Mouse (Mus musculus) regulatory T cell (primary cell): ENCODE measurements around the gene Arnt2.

Experiments used
- in situ Hi-C: fragments of 300-600 bp; cut with MboI, MseI; formaldehyde crosslinking; loops from one replicate; pipeline ENCODE4 v1.15.1; 2025; ENCODE audit warnings: high pct_unique_total_duplicates

Arnt2 gene

GRCm38 (mm10) chr7:84349976-84350375 lies 60.0 kb downstream of the Arnt2 start:
- in situ Hi-C loops: loop anchor here (5.0 kb wide), 1 partner anchor 438 kb away; no protein-coding TSS in a partner anchor

GRCm38 (mm10) chr7:84348145-84348911 lies 61.6 kb downstream of the Arnt2 start:
- in situ Hi-C loops: loop anchor here (5.0 kb wide), 1 partner anchor 436 kb away; no protein-coding TSS in a partner anchor

- in situ Hi-C loops: no loop called here
Observed at GRCm38 (mm10) chr7:84343160-84343559, 66.8 kb downstream of the Arnt2 start.

- in situ Hi-C loops: no loop called here
Observed at GRCm38 (mm10) chr7:84341001-84341400, 69.0 kb downstream of the Arnt2 start.

- in situ Hi-C loops: no loop called here
Observed at GRCm38 (mm10) chr7:84339186-84339585, 70.8 kb downstream of the Arnt2 start.

- in situ Hi-C loops: no loop called here
Observed at GRCm38 (mm10) chr7:84337768-84338167, 72.2 kb downstream of the Arnt2 start.

- in situ Hi-C loops: no loop called here
Observed at GRCm38 (mm10) chr7:84336907-84337306, 73.1 kb downstream of the Arnt2 start.

- in situ Hi-C loops: no loop called here
Observed at GRCm38 (mm10) chr7:84336580-84336886, 73.4 kb downstream of the Arnt2 start.

GRCm38 (mm10) chr7:84335766-84336579 lies 74.0 kb downstream of the Arnt2 start:
- in situ Hi-C loops: no loop called here

- in situ Hi-C loops: no loop called here
Observed at GRCm38 (mm10) chr7:84333996-84334395, 76.0 kb downstream of the Arnt2 start.

- in situ Hi-C loops: no loop called here
Observed at GRCm38 (mm10) chr7:84332295-84333168, 77.4 kb downstream of the Arnt2 start.

- in situ Hi-C loops: no loop called here
Observed at GRCm38 (mm10) chr7:84329174-84329583, 80.8 kb downstream of the Arnt2 start.

- in situ Hi-C loops: no loop called here
Observed at GRCm38 (mm10) chr7:84328770-84329169, 81.2 kb downstream of the Arnt2 start.

GRCm38 (mm10) chr7:84325570-84326328 lies 84.2 kb downstream of the Arnt2 start:
- in situ Hi-C loops: no loop called here

- in situ Hi-C loops: no loop called here
Observed at GRCm38 (mm10) chr7:84321542-84321941, 88.4 kb downstream of the Arnt2 start.

GRCm38 (mm10) chr7:84315353-84316003 lies 94.5 kb downstream of the Arnt2 start:
- in situ Hi-C loops: no loop called here

GRCm38 (mm10) chr7:84314742-84315141 lies 95.2 kb downstream of the Arnt2 start:
- in situ Hi-C loops: no loop called here

GRCm38 (mm10) chr7:84311624-84312023 lies 98.4 kb downstream of the Arnt2 start:
- in situ Hi-C loops: no loop called here

GRCm38 (mm10) chr7:84310909-84311311 lies 99.1 kb downstream of the Arnt2 start:
- in situ Hi-C loops: no loop called here

- in situ Hi-C loops: no loop called here
Observed at GRCm38 (mm10) chr7:84307329-84307925, 102.5 kb downstream of the Arnt2 start.
